Mouse (Mus musculus) v-Abl transformed pro-B cells (cell line): ENCODE data around the gene Traf3ip3.

Source experiments
- in situ Hi-C, 2 experiments: fragments of 400-800 bp; cut with MboI; formaldehyde crosslinking; loops; one replicate each; pipeline ENCODE4 v1.15.1; 2025; ENCODE audit not compliant: unreplicated experiment in 2 of 2

Gene Traf3ip3

DNA sequence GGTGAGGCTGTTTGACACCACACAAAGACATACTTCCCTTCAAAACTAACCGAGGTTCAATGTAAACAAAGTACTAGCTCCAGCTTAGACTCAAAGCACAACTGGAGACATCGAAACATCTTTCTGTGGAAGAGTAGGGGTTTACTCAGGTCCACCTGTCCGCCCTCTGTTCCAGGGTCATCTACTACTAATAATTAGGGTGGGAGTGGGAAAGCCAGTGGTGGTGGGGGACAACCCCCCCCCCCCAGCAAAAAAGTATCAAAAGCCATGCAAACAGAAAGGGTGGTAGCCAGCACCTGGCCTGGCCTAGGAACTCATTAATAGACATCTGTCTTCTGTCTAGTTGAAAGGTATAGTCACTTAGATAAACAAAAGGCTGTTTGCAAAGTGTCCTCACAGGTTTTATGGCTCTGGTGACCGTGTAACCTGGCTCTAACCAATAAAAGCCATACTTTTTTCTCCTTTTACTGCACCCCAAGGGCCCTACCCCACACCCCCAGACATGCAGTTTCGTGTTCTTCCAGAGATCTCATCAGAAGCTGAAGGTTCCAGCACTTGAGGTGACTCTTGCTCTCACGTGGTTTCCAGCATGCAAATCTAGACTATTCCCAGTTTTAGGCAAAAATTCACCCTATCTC lies 70.1 kb downstream of the Traf3ip3 start:
- in situ Hi-C loops: loop anchor here (5.0 kb wide), 2 partner anchors 36 to 66 kb away; partner anchors contain the start of gene A130010J15Rik (in 1 of the 2)

DNA sequence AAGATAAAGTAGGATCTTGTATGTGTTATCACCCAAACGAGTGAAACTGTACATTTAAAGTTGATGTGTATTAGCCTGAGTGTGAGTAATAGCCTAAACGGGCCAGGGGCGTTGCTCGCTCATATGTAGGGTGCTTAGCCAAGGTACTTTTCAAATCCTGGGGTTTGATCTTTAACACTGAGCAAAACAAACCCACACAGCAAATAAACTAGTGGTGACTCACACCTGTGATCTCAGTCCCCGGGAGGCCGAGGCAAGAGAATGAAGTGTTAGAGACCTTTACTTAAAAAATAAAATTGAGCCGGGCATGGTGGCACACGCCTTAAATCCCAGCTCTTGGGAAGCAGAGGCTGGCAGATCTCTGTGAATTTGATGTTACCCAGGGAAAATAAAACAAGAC lies 70.7 kb downstream of the Traf3ip3 start:
- in situ Hi-C loops: loop anchor here (5.0 kb wide), 2 partner anchors 36 to 66 kb away; partner anchors contain the start of gene A130010J15Rik (in 1 of the 2)

DNA sequence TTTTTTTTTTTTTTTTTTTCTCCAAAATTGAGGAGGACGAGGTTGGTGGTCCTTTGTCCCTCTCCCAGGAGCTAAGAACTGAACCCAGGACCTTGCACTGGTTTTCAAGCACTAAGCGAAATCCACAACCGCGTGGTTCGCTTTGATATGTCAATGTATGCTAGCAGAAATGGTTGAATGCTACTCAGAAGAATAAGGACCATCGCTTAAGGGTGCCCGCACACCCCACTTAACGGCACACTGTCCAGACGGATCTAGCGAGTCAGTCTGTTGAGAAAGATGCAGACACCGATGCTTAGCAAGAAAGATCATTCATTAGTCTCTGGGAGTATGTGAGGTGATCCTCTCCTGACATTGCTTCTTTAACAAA lies 71.1 kb downstream of the Traf3ip3 start:
- in situ Hi-C loops: loop anchor here (5.0 kb wide), 2 partner anchors 37 to 67 kb away; partner anchors contain the start of gene A130010J15Rik (in 1 of the 2)

DNA sequence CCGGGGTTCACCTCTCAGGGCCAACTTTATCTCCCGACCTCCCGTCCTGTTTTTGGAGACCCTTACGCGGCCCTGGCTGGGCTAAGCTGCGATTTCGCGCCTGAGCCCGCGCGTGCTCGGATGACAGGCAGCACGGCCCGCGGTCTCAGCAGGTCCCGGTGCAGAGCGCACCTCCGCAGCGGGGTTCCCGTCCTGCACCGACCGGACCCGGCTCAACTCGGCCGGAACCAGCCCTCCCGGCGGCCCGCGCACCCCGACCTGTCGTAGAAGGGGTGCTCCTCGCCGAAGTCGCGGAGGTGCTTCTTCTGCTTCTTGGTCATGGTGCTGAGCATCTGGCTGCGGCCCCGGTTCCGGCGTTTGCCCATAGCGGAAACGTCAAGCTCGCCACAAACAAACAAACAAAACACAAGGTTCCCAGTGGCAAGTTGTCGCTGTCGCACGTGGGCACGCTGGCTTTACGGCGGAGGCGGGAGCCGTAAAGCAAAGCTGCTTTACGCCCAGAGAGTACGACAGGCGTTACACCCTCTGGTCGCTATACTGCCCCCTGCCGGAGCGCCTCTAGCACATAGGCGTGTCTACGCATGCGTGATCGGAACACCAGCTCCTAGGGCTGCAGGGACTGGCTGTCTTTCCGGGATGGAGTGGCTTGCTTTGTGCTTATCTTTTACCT lies 71.6 kb downstream of the Traf3ip3 start, which contains the start of gene Diexf:
TSS of gene Diexf (minus strand) at position 487 of the 670 bp plus-strand sequence.
- in situ Hi-C loops: loop anchor here (5.0 to 10.0 kb wide), 5 partner anchors 37 to 395 kb away; partner anchors contain the start of genes A130010J15Rik (in 1 of the 2) and Camk1g (in 1 of the 2)

DNA sequence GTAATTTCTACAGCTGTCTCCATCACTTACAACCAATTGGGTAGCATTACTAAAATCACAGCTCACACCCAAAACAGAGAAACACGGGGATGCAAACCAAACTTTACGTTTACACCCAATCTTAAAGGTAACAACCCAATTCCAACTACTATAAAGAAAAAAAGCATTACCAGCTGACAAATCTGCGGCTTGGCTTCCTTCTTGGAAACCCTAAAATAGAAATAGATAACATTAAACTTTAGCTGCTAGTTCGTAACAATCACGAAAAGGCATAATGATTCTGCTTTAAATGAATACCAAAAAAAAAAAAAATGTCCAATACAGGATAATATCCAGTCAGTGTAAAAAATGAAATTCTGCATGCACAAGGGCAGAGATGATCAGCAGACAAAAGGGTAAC lies 72.2 kb downstream of the Traf3ip3 start:
- in situ Hi-C loops: loop anchor here (10.0 kb wide), 3 partner anchors 245 to 395 kb away; partner anchors contain the start of gene Camk1g (in 1 of the 2)

DNA sequence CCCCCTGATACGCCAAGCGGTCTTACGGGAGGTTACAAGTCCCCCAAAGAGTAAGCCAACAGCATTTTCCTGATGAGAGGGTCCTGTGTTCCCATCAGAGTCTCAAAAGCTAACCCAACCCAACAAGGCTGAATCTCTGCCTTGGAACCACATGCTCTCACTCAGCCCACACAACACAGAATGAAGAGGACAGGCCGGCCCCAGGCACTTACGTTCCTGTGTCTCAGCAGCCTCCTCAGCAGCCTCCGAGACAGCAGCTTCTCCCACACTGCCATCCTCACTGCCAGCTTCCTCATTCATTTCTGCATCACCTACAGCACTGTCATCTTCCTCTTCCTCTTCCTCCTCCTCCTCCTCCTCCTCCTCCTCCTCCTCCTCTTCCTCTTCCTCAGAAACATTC lies 73.4 kb downstream of the Traf3ip3 start:
- in situ Hi-C loops: loop anchor here (10.0 kb wide), 3 partner anchors 247 to 393 kb away; partner anchors contain the start of gene Camk1g (in 1 of the 2)

DNA sequence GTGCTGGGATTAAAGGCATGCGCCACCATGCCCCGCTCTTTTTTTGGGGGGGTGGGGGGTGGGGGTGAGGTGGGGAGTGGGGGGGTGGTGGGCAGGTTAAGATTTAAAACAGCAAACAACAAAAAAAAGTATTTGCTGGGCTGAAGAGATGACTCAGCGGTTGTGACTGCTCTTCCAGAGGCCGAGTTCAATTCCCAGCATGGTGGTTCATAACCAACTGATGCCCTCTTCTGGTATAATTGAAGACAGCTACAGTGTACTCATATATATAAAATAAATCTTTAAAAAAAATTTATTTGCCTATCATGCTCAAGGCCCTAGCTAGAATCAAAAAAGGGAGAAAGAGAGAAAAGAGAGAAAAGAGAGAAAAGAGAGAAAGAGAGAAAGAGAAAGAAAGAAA lies 75.7 kb downstream of the Traf3ip3 start:
- in situ Hi-C loops: loop anchor here (10.0 kb wide), 3 partner anchors 249 to 391 kb away; partner anchors contain the start of gene Camk1g (in 1 of the 2)
